Mouse (Mus musculus): ENCODE measurements around the gene Olfr1163. TPM values are rescaled to one million over a fixed set of nuclear protein-coding genes. Genes with fewer than 3 reads are reported as not detected.
"Not testable (repeated sequence)": the region's sequence is repeated elsewhere in the genome, so short reads cannot be mapped to it uniquely, and the experiment has no call there.

Gene Olfr1163
- polyA plus RNA-seq (2015; fragmentation: Nextera tagmentation; extraction: Ambion mirVana), result not detected in 2 replicates

DNA sequence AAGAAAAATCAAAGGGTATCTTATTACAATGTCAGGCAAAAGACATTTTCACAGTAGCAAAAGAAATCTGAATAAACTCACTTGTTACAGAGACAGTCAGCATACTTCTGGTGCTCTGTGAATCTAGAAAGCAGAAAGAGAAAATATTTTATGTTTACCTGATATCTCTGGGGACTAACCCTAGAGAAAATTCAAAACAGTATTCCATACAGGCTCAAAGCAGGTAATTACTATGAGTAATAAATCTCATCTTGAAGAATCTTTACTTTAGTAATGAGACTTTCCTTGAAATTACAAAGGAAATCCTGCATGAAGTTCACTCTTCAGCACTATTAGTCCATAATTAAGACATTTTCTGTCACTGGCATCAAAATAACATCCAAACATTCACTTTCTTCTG lies at the start of gene Olfr1163:
Gene Olfr1163, minus strand, starts transcription at position 101 of the 400 bp plus-strand sequence.
- H3K4me3 ChIP-seq (replicated peaks), result no peak within 1 kb of the TSS
- no peaks in the 10 kb centered on the region for H3K36me3 ChIP-seq
- H3K9ac ChIP-seq, result no peak within 1 kb of the TSS
- ATAC-seq (ENCODE audit: insufficient read depth, low FRiP score, low read depth), result no peak
- H3K4me1 ChIP-seq, result no peaks in the 10 kb centered on the region
- H3K27ac ChIP-seq, result no peak within 1 kb of the TSS
- H3K27me3 ChIP-seq (replicated peaks), result no peaks in the 10 kb centered on the region
- H3K9me3 ChIP-seq, result no peaks in the 10 kb centered on the region
- no peak within 1 kb of the TSS for H3K4me2 ChIP-seq

- WGBS, result 72% methylated on average over 4 of the region's 4 CpGs
- H3K4me3 ChIP-seq (replicated peaks), result no peak within 1 kb of the TSS
- H3K27me3 ChIP-seq (replicated peaks), result no peaks in the 10 kb centered on the region
- H3K4me1 ChIP-seq, result no peaks in the 10 kb centered on the region
- H3K4me2 ChIP-seq, result no peak within 1 kb of the TSS
- H3K27ac ChIP-seq, result no peak within 1 kb of the TSS
- no peaks in the 10 kb centered on the region for H3K9me3 ChIP-seq
- H3K9ac ChIP-seq, result no peak within 1 kb of the TSS
- no peaks in the 10 kb centered on the region for H3K36me3 ChIP-seq
- no peak for ATAC-seq (ENCODE audit: insufficient read depth, low FRiP score, low read depth)
These were observed 22.2 kb upstream of the Olfr1163 start, which contains the start of gene Olfr1164 for GRCm38 (mm10) chr2:88093866-88094265. Gene Olfr1164, minus strand, starts transcription at chr2:88093966.

GRCm38 (mm10) chr2:88063587-88063986 lies 8.0 kb downstream of the Olfr1163 start:
- WGBS, result 91% methylated on average over 2 of the region's 2 CpGs
- H3K4me3 ChIP-seq (replicated peaks), result no peak overlapping the region
- H3K27me3 ChIP-seq (replicated peaks), result no peaks in the 10 kb centered on the region
- H3K36me3 ChIP-seq, result no peaks in the 10 kb centered on the region
- H3K9me3 ChIP-seq, result no peaks in the 10 kb centered on the region
- no peak for ATAC-seq (ENCODE audit: insufficient read depth, low FRiP score, low read depth)
- H3K27ac ChIP-seq, result no peak overlapping the region
- H3K4me2 ChIP-seq, result no peak overlapping the region
- no peak overlapping the region for H3K9ac ChIP-seq
- no peaks in the 10 kb centered on the region for H3K4me1 ChIP-seq

DNA sequence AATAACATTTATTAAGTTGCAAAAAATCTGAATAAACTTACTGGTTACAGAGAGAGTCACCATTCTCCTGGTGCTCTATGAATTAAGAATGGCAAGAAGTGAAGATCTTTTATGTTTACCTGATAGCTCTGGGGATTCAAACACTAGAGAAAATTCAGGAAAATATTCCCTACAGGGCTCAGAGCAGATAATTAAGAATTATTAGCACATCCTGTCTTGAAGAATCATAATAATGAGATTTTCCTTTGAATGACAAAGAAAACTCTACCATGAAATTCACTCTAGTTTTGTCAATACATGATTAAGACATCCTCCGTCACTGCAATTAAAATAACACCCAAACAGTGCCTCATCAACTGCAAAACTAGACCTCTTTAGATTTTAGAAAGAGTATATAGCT lies 20.6 kb downstream of the Olfr1163 start, which contains the start of gene Olfr1162:
Gene Olfr1162, minus strand, starts transcription at position 101 of the 400 bp plus-strand sequence.
- H3K9me3 ChIP-seq, result no peaks in the 10 kb centered on the region
- H3K36me3 ChIP-seq, result no peaks in the 10 kb centered on the region
- no peak for ATAC-seq (ENCODE audit: insufficient read depth, low FRiP score, low read depth)
- no peaks in the 10 kb centered on the region for H3K4me1 ChIP-seq
- H3K9ac ChIP-seq, result no peak within 1 kb of the TSS
- no peaks in the 10 kb centered on the region for H3K27me3 ChIP-seq (replicated peaks)
- no peak within 1 kb of the TSS for H3K27ac ChIP-seq
- H3K4me3 ChIP-seq (replicated peaks), result no peak within 1 kb of the TSS
- WGBS, result 88% methylated on average over 1 of the region's 1 CpGs
- no peak within 1 kb of the TSS for H3K4me2 ChIP-seq

- H3K36me3 ChIP-seq, result no peaks in the 10 kb centered on the region
- no peaks in the 10 kb centered on the region for H3K4me1 ChIP-seq
- H3K4me2 ChIP-seq, result no peak within 1 kb of the TSS
- ATAC-seq (ENCODE audit: insufficient read depth, low FRiP score, low read depth), result no peak
- H3K4me3 ChIP-seq (replicated peaks), result no peak within 1 kb of the TSS
- H3K9me3 ChIP-seq, result no peaks in the 10 kb centered on the region
- H3K27me3 ChIP-seq (replicated peaks), result no peaks in the 10 kb centered on the region
- no peak within 1 kb of the TSS for H3K27ac ChIP-seq
- H3K9ac ChIP-seq, result no peak within 1 kb of the TSS
These were observed 34.0 kb downstream of the Olfr1163 start, which contains the start of gene Olfr73 for GRCm38 (mm10) chr2:88037599-88037998. Gene Olfr73, minus strand, starts transcription at chr2:88037699.

- not testable (repeated sequence) for H3K9ac ChIP-seq; ATAC-seq (ENCODE audit: insufficient read depth, low FRiP score, low read depth); H3K36me3 ChIP-seq; H3K4me1 ChIP-seq; H3K9me3 ChIP-seq; H3K27ac ChIP-seq; H3K27me3 ChIP-seq (replicated peaks); H3K4me2 ChIP-seq; H3K4me3 ChIP-seq (replicated peaks)
- 60% methylated on average over 1 of the region's 1 CpGs for WGBS
These were observed 49.2 kb downstream of the Olfr1163 start, which contains the start of gene Olfr1161 for GRCm38 (mm10) chr2:88022474-88022873. Gene Olfr1161, plus strand, starts transcription at chr2:88022774.

Other genes starting within 250 kb of the Olfr1163 start
- gene Olfr1148, start 241.3 kb downstream of the Olfr1163 start, polyA plus RNA-seq (2015; fragmentation: Nextera tagmentation; extraction: Ambion mirVana), result not detected in 2 replicates
- gene Olfr1150-ps1, start 227.8 kb downstream of the Olfr1163 start, polyA plus RNA-seq (2015; fragmentation: Nextera tagmentation; extraction: Ambion mirVana), result not detected in 2 replicates
- not detected in 2 replicates for gene Olfr1151, start 216.0 kb downstream of the Olfr1163 start, polyA plus RNA-seq (2015; fragmentation: Nextera tagmentation; extraction: Ambion mirVana)
- not detected in 2 replicates for gene Olfr1152, start 205.3 kb downstream of the Olfr1163 start, polyA plus RNA-seq (2015; fragmentation: Nextera tagmentation; extraction: Ambion mirVana)
- gene Olfr1153, start 176.9 kb downstream of the Olfr1163 start, polyA plus RNA-seq (2015; fragmentation: Nextera tagmentation; extraction: Ambion mirVana), result not detected in 2 replicates
- not detected in 2 replicates for gene Olfr1154, start 166.7 kb downstream of the Olfr1163 start, polyA plus RNA-seq (2015; fragmentation: Nextera tagmentation; extraction: Ambion mirVana)
- not detected in 2 replicates for gene Olfr1155, start 126.7 kb downstream of the Olfr1163 start, polyA plus RNA-seq (2015; fragmentation: Nextera tagmentation; extraction: Ambion mirVana)
- not detected in 2 replicates for gene Olfr1156, start 118.7 kb downstream of the Olfr1163 start, polyA plus RNA-seq (2015; fragmentation: Nextera tagmentation; extraction: Ambion mirVana)
- not detected in 2 replicates for gene Olfr1157, start 103.5 kb downstream of the Olfr1163 start, polyA plus RNA-seq (2015; fragmentation: Nextera tagmentation; extraction: Ambion mirVana)
- gene Olfr74, start 97.2 kb downstream of the Olfr1163 start, polyA plus RNA-seq (2015; fragmentation: Nextera tagmentation; extraction: Ambion mirVana), result not detected in 2 replicates
- not detected in 2 replicates for gene Olfr1158, start 81.7 kb downstream of the Olfr1163 start, polyA plus RNA-seq (2015; fragmentation: Nextera tagmentation; extraction: Ambion mirVana)
- gene Olfr1160, start 63.6 kb downstream of the Olfr1163 start, polyA plus RNA-seq (2015; fragmentation: Nextera tagmentation; extraction: Ambion mirVana), result not detected in 2 replicates
- not detected in 2 replicates for gene Olfr1161, start 49.1 kb downstream of the Olfr1163 start, polyA plus RNA-seq (2015; fragmentation: Nextera tagmentation; extraction: Ambion mirVana)
- gene Olfr73, start 34.1 kb downstream of the Olfr1163 start, polyA plus RNA-seq (2015; fragmentation: Nextera tagmentation; extraction: Ambion mirVana), result not detected in 2 replicates
- not detected in 2 replicates for gene Olfr1162, start 20.7 kb downstream of the Olfr1163 start, polyA plus RNA-seq (2015; fragmentation: Nextera tagmentation; extraction: Ambion mirVana)
- not detected in 2 replicates for gene Olfr1164, start 22.1 kb upstream of the Olfr1163 start, polyA plus RNA-seq (2015; fragmentation: Nextera tagmentation; extraction: Ambion mirVana)
- not detected in 2 replicates for gene Olfr1166, start 56.4 kb upstream of the Olfr1163 start, polyA plus RNA-seq (2015; fragmentation: Nextera tagmentation; extraction: Ambion mirVana)
- not detected in 2 replicates for gene Olfr1167, start 83.4 kb upstream of the Olfr1163 start, polyA plus RNA-seq (2015; fragmentation: Nextera tagmentation; extraction: Ambion mirVana)
- gene Olfr1168, start 110.0 kb upstream of the Olfr1163 start, polyA plus RNA-seq (2015; fragmentation: Nextera tagmentation; extraction: Ambion mirVana), result not detected in 2 replicates
- gene Olfr1170, start 156.5 kb upstream of the Olfr1163 start, polyA plus RNA-seq (2015; fragmentation: Nextera tagmentation; extraction: Ambion mirVana), result not detected in 2 replicates
- not detected in 2 replicates for gene Olfr1173, start 208.0 kb upstream of the Olfr1163 start, polyA plus RNA-seq (2015; fragmentation: Nextera tagmentation; extraction: Ambion mirVana)
- not detected in 2 replicates for gene Olfr1174-ps, start 243.3 kb upstream of the Olfr1163 start, polyA plus RNA-seq (2015; fragmentation: Nextera tagmentation; extraction: Ambion mirVana)

All from stomach, embryonic 15.5 days (tissue).